Mouse (Mus musculus): ENCODE measurements at regions not wholly inside any gene's neighbourhood (a gene's known extent, or its start where the extent isn't known, plus 50 kb on each side); places are given as distances from the start of the nearest gene placed in this dataset.

GRCm38 (mm10) chr4:45746451-45746850 is 52.4 kb upstream of the Aldh1b1 start:
- no peak for DNase-seq (ENCODE audit: low read depth, low spot score)

GRCm38 (mm10) chr4:45745746-45746145 is 53.1 kb upstream of the Aldh1b1 start:
- DNase-seq (ENCODE audit: low read depth, low spot score), result no peak

- DNase-seq (ENCODE audit: low read depth, low spot score), result no peak
Observed at GRCm38 (mm10) chr4:45744849-45745407, 53.9 kb upstream of the Aldh1b1 start.

- no peak for DNase-seq (ENCODE audit: low read depth, low spot score)
Observed at GRCm38 (mm10) chr4:45740779-45741365, 58.0 kb upstream of the Aldh1b1 start.

- DNase-seq (ENCODE audit: low read depth, low spot score), result no peak
Observed at GRCm38 (mm10) chr4:45740319-45740718, 58.5 kb upstream of the Aldh1b1 start.

- DNase-seq (ENCODE audit: low read depth, low spot score), result no peak
Observed at GRCm38 (mm10) chr4:45739696-45740095, 59.1 kb upstream of the Aldh1b1 start.

- DNase-seq (ENCODE audit: low read depth, low spot score), result no peak
Observed at GRCm38 (mm10) chr4:45739168-45739567, 59.7 kb upstream of the Aldh1b1 start.

GRCm38 (mm10) chr4:45738746-45739145 is 60.1 kb upstream of the Aldh1b1 start:
- no peak for DNase-seq (ENCODE audit: low read depth, low spot score)

GRCm38 (mm10) chr4:45736215-45736815 is 62.5 kb upstream of the Aldh1b1 start:
- DNase-seq (ENCODE audit: low read depth, low spot score), result no peak

- DNase-seq (ENCODE audit: low read depth, low spot score), result no peak
Observed at GRCm38 (mm10) chr4:45734011-45734410, 64.8 kb upstream of the Aldh1b1 start.

GRCm38 (mm10) chr4:45730862-45731831 is 67.7 kb upstream of the Aldh1b1 start:
- no peak for DNase-seq (ENCODE audit: low read depth, low spot score)

GRCm38 (mm10) chr4:45729801-45730200 is 69.0 kb upstream of the Aldh1b1 start:
- no peak for DNase-seq (ENCODE audit: low read depth, low spot score)

- DNase-seq (ENCODE audit: low read depth, low spot score), result peak; percentile 10
Observed at GRCm38 (mm10) chr4:45728825-45729224, 70.0 kb upstream of the Aldh1b1 start.

GRCm38 (mm10) chr4:45727915-45728314 is 70.9 kb upstream of the Aldh1b1 start:
- no peak for DNase-seq (ENCODE audit: low read depth, low spot score)

GRCm38 (mm10) chr4:45727474-45727873 is 71.3 kb upstream of the Aldh1b1 start:
- no peak for DNase-seq (ENCODE audit: low read depth, low spot score)

- no peak for DNase-seq (ENCODE audit: low read depth, low spot score)
Observed at GRCm38 (mm10) chr4:45726783-45727182, 72.0 kb upstream of the Aldh1b1 start.

GRCm38 (mm10) chr4:45725055-45725910 is 73.5 kb upstream of the Aldh1b1 start:
- no peak for DNase-seq (ENCODE audit: low read depth, low spot score)

GRCm38 (mm10) chr4:45720352-45720751 is 78.5 kb upstream of the Aldh1b1 start:
- DNase-seq (ENCODE audit: low read depth, low spot score), result no peak

- no peak for DNase-seq (ENCODE audit: low read depth, low spot score)
Observed at GRCm38 (mm10) chr4:45719564-45719963, 79.3 kb upstream of the Aldh1b1 start.

GRCm38 (mm10) chr4:45715878-45716277 is 82.9 kb upstream of the Aldh1b1 start:
- DNase-seq (ENCODE audit: low read depth, low spot score), result no peak

GRCm38 (mm10) chr4:45713837-45714508 is 84.8 kb upstream of the Aldh1b1 start:
- no peak for DNase-seq (ENCODE audit: low read depth, low spot score)
